Mouse (Mus musculus) heart, embryonic 14.5 days (tissue): ENCODE data around the gene Olfr800. TPM values are rescaled to one million over a fixed set of nuclear protein-coding genes. Genes with fewer than 3 reads are reported as not detected.

Source experiments
- ATAC-seq: fragments of 200-750 bp; cut with Nextera tagmentation; 2 replicates; pipeline ENCODE4 v1.8.0; 2017; ENCODE audit warnings: low read depth, moderate TSS enrichment; ENCODE audit not compliant: insufficient number of reproducible peaks, insufficient read depth, low FRiP score
- H3K27ac ChIP-seq, 2 experiments: fragments of 200-500 bp in 1 of 2; fragments of 300-500 bp in 1 of 2; sonication (generic) in 1 of 2; replicated peaks in 1 of 2; 2 replicates each; pipeline ENCODE4 v1.5.1; 2012 to 2014; ENCODE audit warnings: low read depth in 2 of 2, low read length in 2 of 2, control low read depth in 1 of 2, mild to moderate bottlenecking in 1 of 2, mixed read lengths in 1 of 2; ENCODE audit not compliant: control insufficient read depth in 1 of 2, insufficient read depth in 1 of 2
- H3K27me3 ChIP-seq: fragments of 300-500 bp; sonication (generic); 2 replicates; pipeline ENCODE4 v1.6.1; 2014; ENCODE audit warnings: mild to moderate bottlenecking, low read length, control low read depth; ENCODE audit not compliant: control insufficient read depth, insufficient read depth
- H3K36me3 ChIP-seq: fragments of 300-500 bp; sonication (generic); 2 replicates; pipeline ENCODE4 v1.6.1; 2014; ENCODE audit warnings: mild to moderate bottlenecking, control low read depth, low read length, mixed read lengths; ENCODE audit not compliant: control insufficient read depth, insufficient read depth
- H3K4me1 ChIP-seq, 2 experiments: fragments of 200-500 bp in 1 of 2; fragments of 300-500 bp in 1 of 2; sonication (generic) in 1 of 2; 2 replicates each; pipeline ENCODE4 v1.6.1; 2012 to 2014; ENCODE audit warnings: low read length in 2 of 2, control low read depth in 1 of 2, mixed read lengths in 1 of 2; ENCODE audit not compliant: control insufficient read depth in 2 of 2, insufficient read depth in 2 of 2
- H3K4me2 ChIP-seq: fragments of 300-500 bp; sonication (generic); 2 replicates; pipeline ENCODE4 v1.6.1; 2014; ENCODE audit warnings: mild to moderate bottlenecking, low read length
- H3K4me3 ChIP-seq, 2 experiments: fragments of 200-500 bp in 1 of 2; fragments of 300-500 bp in 1 of 2; sonication (generic) in 1 of 2; 2 replicates each; pipeline ENCODE4 v1.5.1; 2012 to 2014; ENCODE audit warnings: low read length in 2 of 2, mild to moderate bottlenecking in 2 of 2, control low read depth in 1 of 2, low read depth in 1 of 2, moderate library complexity in 1 of 2; ENCODE audit not compliant: control insufficient read depth in 1 of 2, insufficient read depth in 1 of 2
- H3K9ac ChIP-seq: fragments of 300-500 bp; sonication (generic); 2 replicates; pipeline ENCODE4 v1.6.1; 2014; ENCODE audit warnings: mild to moderate bottlenecking, low read length
- H3K9me3 ChIP-seq: fragments of 300-500 bp; sonication (generic); 2 replicates; pipeline ENCODE4 v1.6.1; 2016; ENCODE audit warnings: low read length, control low read depth; ENCODE audit not compliant: control insufficient read depth
- WGBS: fragments of 180-500 bp; shearing (Covaris S2); extraction: QIAGEN DNeasy Blood & Tissue Kit; methylation state at CpG from one replicate; pipeline ENCODE4 v1.1.7; 2014; 5-methylcytosine and 5-hydroxymethylcytosine counted together
- polyA plus RNA-seq: library from polyadenylated mRNA; unstranded; fragments of >200 nt; fragmentation: Nextera tagmentation; extraction: Ambion mirVana; gene quantifications from 2 replicates; pipeline ENCODE4 v1.2.1, GENCODE M21; 2014

The Olfr800 gene
- not detected in 2 replicates for polyA plus RNA-seq

GRCm38 (mm10) chr10:129657394-129657793 is at the start of gene Olfr800:
Olfr800 (plus strand) TSS chr10:129657694.
- no peaks in the 10 kb centered on the region for H3K9me3 ChIP-seq
- no peaks in the 10 kb centered on the region for H3K27me3 ChIP-seq
- no peak within 1 kb of the TSS for H3K4me3 ChIP-seq
- no peak for ATAC-seq
- H3K9ac ChIP-seq, result no peak within 1 kb of the TSS
- H3K4me2 ChIP-seq, result no peak within 1 kb of the TSS
- no peaks in the 10 kb centered on the region for H3K4me1 ChIP-seq
- H3K27ac ChIP-seq, result no peak within 1 kb of the TSS
- H3K36me3 ChIP-seq, result no peaks in the 10 kb centered on the region

DNA sequence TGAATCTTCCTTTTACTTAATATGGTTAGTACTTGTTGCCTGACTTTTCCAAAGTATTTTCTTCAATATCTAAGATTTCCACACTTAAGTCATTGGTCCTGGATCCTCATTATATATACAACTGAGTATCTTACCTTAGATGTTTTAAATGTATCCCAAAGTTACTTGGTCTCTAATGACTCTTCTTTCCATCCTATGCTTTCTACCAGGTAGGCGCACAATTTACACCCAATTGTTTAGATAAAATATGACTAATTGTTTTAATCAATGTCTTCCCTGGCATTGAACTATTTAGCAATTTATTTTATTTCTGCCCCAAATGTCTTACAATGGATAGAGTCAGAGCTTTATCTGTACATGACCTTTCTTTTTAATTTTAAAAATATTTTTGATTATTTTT is 45.0 kb upstream of the Olfr800 start, which contains the start of gene Olfr796:
TSS of gene Olfr796 (minus strand) at position 101 of the 400 bp plus-strand sequence.
- no peak within 1 kb of the TSS for H3K4me2 ChIP-seq
- WGBS, result 94% methylated on average over 1 of the region's 1 CpGs
- H3K36me3 ChIP-seq, result no peaks in the 10 kb centered on the region
- no peaks in the 10 kb centered on the region for H3K9me3 ChIP-seq
- H3K4me1 ChIP-seq, result no peaks in the 10 kb centered on the region
- H3K27me3 ChIP-seq, result no peaks in the 10 kb centered on the region
- no peak within 1 kb of the TSS for H3K9ac ChIP-seq
- no peak for ATAC-seq
- no peak within 1 kb of the TSS for H3K27ac ChIP-seq
- H3K4me3 ChIP-seq, result no peak within 1 kb of the TSS

DNA sequence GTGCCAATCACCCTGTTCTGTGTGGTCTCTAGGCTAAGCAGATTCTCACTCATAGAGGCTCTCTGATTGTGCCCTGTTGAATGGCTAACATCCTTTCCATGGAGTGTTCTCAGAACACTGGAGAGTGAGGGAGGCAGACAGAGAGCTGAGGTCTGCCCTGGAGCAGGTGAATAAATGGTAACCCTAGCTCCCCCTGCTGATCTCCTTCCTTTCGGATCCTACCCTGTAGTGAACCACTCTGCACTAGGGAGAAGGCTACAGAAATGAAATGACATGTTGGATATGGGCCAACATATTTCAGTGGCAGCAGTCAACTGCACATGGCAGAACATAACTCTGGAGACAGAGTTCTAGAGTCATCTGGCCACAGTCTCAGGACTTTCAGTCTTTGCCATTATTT is 35.8 kb upstream of the Olfr800 start:
- Histone ChIP-seq H3K4me1 (no peaks in the 10 kb centered on the region), H3K4me2 (no peak overlapping the region), H3K4me3 (no peak overlapping the region), H3K9ac (no peak overlapping the region), H3K27ac (no peak overlapping the region), H3K27me3 (no peaks in the 10 kb centered on the region), H3K36me3 (no peaks in the 10 kb centered on the region), H3K9me3 (no peaks in the 10 kb centered on the region)
- WGBS, result 9% methylated on average over 1 of the region's 1 CpGs
- no peak for ATAC-seq

- no peaks in the 10 kb centered on the region for H3K36me3 ChIP-seq
- no peak overlapping the region for H3K9ac ChIP-seq
- H3K27ac ChIP-seq, result no peak overlapping the region
- no peak overlapping the region for H3K4me3 ChIP-seq
- no peaks in the 10 kb centered on the region for H3K9me3 ChIP-seq
- no peak for ATAC-seq
- no peak overlapping the region for H3K4me2 ChIP-seq
- no peaks in the 10 kb centered on the region for H3K4me1 ChIP-seq
- no peaks in the 10 kb centered on the region for H3K27me3 ChIP-seq
Measured at GRCm38 (mm10) chr10:129623251-129623650, 34.2 kb upstream of the Olfr800 start.

DNA sequence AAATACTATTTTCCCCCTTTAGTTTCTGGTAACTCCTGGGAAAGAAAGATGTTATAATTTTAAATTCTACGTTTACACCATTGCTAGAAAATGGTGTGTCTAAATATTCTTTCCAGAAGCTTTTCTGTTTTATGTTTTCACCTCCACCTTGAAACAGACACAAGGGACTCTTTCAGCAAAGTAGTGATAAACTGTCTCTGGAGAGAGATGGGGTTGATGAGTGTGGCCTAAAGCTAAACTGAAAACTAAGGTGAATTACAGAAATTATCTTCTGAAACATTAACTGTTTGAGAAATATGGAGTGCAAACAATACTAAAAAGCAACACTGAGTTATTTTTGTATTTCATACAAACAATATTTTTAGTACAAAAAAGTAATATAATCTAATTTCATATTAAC is 29.7 kb upstream of the Olfr800 start, which contains the start of gene Olfr798:
TSS of gene Olfr798 (minus strand) at position 101 of the 400 bp plus-strand sequence.
- no peak for ATAC-seq
- WGBS, result 68% methylated on average over 1 of the region's 1 CpGs
- H3K4me1 ChIP-seq, result no peaks in the 10 kb centered on the region
- H3K9ac ChIP-seq, result no peak within 1 kb of the TSS
- H3K4me3 ChIP-seq, result no peak within 1 kb of the TSS
- no peaks in the 10 kb centered on the region for H3K9me3 ChIP-seq
- no peak within 1 kb of the TSS for H3K27ac ChIP-seq
- no peaks in the 10 kb centered on the region for H3K27me3 ChIP-seq
- H3K4me2 ChIP-seq, result no peak within 1 kb of the TSS
- H3K36me3 ChIP-seq, result no peaks in the 10 kb centered on the region

- ATAC-seq, result no peak
- no peaks in the 10 kb centered on the region for H3K36me3 ChIP-seq
- no peaks in the 10 kb centered on the region for H3K27me3 ChIP-seq
- no peak within 1 kb of the TSS for H3K9ac ChIP-seq
- no peak within 1 kb of the TSS for H3K4me2 ChIP-seq
- 17% methylated on average over 1 of the region's 1 CpGs for WGBS
- H3K27ac ChIP-seq, result no peak within 1 kb of the TSS
- no peaks in the 10 kb centered on the region for H3K4me1 ChIP-seq
- H3K9me3 ChIP-seq, result no peaks in the 10 kb centered on the region
- no peak within 1 kb of the TSS for H3K4me3 ChIP-seq
Measured at GRCm38 (mm10) chr10:129637184-129637583, 20.3 kb upstream of the Olfr800 start, which contains the start of gene Olfr799. Olfr799 (plus strand) TSS chr10:129637484.

GRCm38 (mm10) chr10:129651763-129652162 is 5.7 kb upstream of the Olfr800 start:
- H3K9ac ChIP-seq, result no peak overlapping the region
- no peaks in the 10 kb centered on the region for H3K4me1 ChIP-seq
- no peak overlapping the region for H3K4me2 ChIP-seq
- ATAC-seq, result no peak
- no peak overlapping the region for H3K27ac ChIP-seq
- H3K4me3 ChIP-seq, result no peak overlapping the region
- no peaks in the 10 kb centered on the region for H3K27me3 ChIP-seq
- no peaks in the 10 kb centered on the region for H3K9me3 ChIP-seq
- WGBS, result 59% methylated on average over 1 of the region's 1 CpGs
- no peaks in the 10 kb centered on the region for H3K36me3 ChIP-seq

DNA sequence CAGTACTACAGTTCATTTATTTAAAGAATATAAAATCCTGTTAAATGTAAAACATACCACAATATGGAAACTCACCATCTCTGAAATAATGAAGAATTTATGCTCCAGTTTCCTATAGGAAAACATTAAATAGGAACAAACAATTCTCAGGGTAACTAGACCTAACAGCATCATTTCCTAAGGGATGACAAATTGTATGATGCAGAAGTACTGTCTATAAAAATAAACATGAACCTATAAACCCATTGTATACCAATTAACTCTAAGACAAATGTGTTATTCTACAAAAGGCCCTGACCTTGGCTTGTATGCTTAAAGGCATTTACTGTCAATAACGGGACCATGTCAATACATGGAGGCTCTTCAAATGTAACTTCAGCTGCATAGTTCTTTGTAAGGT is 16.3 kb downstream of the Olfr800 start, which contains the start of gene Olfr801:
TSS of gene Olfr801 (minus strand) at position 101 of the 400 bp plus-strand sequence.
- Histone ChIP-seq H3K9me3 (no peaks in the 10 kb centered on the region), H3K27me3 (no peaks in the 10 kb centered on the region), H3K4me1 (no peaks in the 10 kb centered on the region), H3K27ac (no peak within 1 kb of the TSS), H3K9ac (no peak within 1 kb of the TSS), H3K36me3 (no peaks in the 10 kb centered on the region), H3K4me3 (no peak within 1 kb of the TSS), H3K4me2 (no peak within 1 kb of the TSS)
- WGBS, result 64% methylated on average over 1 of the region's 1 CpGs
- no peak for ATAC-seq
